Mouse (Mus musculus) cerebellum, postnatal 10 days (tissue): ENCODE measurements around the gene Mkln1.
"Not testable (repeated sequence)": the region's sequence is repeated elsewhere in the genome, so short reads cannot be mapped to it uniquely, and the experiment has no call there.

ENCODE experiments used
- DNase-seq, 2 experiments: peaks; one replicate each; pipeline ENCODE4 v3.0.0; 2021; ENCODE audit warnings: mixed read lengths in 2 of 2

Gene Mkln1

DNA sequence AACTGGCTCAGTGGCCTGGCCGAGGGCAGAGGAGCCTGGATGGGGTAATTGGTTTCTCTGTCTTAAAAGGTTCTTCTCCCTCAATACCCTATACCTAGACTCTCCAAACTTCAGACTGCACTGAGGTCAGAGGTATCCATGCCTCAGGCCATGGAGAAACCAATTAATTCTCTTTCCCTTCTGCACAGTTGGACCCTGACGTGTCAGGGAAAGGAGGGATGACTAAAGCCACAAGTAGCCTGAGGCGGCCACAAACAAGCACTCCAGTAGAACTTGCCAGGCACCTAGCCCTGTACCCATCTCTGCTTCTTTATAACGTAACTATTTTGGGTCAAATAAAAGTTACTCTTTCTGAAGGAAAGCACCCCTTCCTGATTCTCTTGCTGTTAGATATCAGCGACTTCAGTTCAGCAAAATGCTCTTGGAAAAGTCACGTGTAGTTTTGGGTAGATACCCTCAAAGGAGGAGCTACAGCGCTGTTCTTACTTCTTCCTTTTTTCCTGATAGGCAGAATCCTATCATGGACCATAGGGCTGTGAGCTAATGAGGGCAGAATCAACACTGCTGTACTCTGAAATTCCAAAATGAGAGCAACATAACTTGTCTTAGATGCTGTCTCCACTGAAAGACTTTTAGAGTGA, 158.0 kb downstream of the Mkln1 start:
- no peak for DNase-seq

DNA sequence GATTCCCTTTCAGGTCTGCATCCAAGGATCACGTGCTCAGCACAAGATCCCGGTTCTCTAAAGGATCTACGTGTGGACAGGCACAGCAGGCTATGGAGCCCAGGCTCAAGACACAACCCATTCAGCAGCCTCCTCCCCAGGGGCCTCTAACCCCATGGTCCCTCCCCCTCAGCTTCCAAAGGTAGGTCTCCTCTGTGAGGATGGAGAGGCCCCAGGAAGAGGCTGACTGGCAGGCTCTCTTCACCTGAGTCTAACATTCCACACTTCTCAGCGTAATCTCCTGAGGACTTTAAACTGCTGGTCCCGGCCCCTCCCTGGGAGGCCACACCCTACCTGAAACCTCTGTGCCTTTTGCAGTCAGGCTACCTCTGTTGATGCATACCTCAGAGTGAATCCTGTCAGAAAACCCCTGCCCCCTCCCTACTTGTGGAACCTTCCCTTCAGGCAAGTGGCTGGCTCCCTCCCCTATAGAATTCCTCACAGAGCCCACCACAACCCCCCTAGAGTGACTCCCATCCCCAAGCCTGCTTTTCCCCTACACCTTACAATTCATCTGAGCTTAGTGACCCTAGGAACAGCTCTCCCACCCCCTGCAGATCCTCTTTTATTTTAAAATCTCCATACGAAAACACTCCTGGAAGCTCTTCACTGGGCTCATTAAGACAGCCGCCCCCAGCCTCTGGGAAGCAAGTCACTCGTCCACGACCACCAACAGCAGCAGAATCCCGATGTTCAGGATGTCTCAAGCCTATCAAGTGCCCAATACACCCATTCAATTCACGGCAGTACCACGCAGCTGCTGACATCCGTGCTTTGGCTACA, 161.8 kb downstream of the Mkln1 start:
- no peak for DNase-seq

DNA sequence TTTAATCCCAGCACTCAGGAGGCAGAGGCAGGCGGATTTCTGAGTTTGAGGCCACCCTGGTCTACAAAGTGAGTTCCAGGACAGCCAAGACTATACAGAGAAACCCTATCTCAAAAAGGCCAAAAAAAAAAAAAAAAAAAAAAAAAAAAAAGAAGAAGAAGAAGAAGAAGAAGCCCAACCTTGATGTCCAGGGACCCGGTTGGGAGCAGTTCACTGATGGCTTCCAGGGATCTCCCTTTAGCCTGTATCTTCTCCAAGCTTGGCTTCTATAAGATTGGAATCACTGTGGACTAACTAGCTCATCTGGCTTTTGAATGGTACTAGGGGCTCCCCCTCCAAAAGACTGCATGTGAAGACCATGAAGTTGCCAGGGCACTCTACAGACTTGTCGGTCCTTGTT, 163.4 kb downstream of the Mkln1 start:
- DNase-seq = not testable (repeated sequence)

DNA sequence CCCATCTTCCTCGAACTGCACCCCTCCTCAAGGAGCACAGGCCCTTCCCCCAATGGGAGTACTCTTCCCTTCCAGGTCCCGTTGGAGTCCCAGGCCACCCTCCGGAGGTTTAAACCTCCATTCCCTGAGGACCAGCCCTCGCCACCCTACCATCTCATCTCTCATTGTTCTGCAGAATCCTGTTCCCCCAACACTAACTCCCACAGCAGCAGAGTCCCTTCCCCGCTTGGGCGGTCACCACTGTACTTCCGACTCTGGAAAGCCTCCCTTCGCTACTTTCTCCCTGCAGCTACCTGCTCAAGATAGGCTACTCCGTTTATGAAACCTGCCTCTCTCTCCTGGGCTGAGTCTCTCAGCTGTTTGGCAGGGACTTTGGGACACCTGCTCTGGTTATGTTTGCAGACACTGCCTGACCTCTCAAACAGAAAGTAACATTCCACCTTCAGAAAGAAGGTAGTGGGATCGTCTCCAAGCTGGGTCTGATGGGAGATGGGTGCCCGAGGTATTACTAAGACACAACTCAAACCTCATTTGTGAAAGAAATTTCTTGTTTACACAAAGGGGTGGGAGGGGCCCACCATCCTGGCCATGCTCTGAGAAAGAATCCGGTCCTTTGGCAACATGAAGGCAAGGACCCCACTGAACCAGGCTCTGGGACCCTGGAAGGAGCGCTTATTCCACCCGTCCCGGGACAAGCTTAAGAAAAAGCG, 164.0 kb downstream of the Mkln1 start:
- DNase-seq = peak in 1 of 2 experiments; percentile 19

DNA sequence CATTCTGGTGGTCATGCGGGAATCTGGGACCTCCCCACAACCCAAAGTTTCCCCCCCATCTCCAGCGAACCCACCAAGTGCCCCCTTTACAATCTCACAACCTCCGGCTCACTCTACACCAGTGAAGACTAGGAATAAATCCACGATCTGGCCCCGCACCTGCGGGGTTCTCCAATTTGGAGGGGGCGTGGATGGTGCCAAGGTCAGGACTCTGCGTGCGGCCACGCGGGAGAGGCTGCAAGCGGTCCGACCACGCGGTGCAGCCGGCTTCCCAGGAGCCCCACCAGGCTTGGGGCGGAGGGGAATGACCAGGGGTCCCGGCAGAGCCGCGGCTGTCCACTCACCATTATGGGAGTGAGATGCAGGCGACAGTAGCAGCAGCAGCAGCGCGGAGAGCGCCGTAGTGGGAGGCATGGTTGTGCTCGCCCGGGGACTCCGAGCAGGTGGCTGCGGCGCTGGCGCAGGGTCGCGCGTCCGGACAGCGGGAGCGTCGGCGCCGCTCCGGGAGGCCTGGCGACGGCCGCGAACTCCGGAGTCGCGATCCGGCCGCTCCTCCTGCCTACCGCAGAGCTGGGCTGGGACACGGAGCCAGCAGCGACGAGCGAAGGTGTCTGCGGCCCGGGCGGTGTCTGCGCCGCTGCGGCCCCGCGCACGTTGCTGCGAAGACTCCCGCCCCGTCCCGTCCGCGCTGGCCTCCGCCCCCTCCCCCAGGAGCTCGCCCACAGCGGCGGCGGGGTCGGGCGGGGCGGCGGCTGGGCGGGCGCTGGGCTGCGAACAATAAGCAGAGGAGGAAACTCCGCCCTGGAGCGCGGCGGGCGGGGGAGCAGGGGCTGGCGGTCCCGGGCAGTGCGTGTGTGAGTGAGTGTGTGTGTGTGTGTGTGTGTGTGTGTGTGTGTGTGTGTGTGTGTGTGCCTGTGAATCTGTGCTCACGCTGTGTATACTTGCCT, 165.0 kb downstream of the Mkln1 start, which contains the start of gene Podxl:
Gene Podxl, minus strand, starts transcription at position 747 of the 947 bp plus-strand sequence.
- peak; percentile 75 to 85 for DNase-seq

DNA sequence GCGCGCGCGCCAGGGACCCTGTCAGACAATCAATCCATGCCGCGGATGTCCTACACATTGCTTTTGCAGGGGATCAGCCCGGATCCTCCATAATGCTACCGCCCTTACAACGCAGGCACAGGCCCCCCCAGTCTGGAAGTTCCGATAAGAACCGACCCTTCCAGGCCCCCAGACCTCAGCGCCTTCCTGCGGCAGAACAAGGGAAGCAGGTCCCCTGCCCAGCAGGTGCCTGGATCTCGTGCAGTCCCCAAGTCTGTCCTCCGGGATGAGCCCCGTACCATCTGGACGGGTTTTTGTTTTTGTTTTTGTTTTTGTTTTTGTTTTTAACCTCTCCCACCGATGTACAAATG, 165.6 kb downstream of the Mkln1 start:
- DNase-seq = peak in 1 of 2 experiments; percentile 61

DNA sequence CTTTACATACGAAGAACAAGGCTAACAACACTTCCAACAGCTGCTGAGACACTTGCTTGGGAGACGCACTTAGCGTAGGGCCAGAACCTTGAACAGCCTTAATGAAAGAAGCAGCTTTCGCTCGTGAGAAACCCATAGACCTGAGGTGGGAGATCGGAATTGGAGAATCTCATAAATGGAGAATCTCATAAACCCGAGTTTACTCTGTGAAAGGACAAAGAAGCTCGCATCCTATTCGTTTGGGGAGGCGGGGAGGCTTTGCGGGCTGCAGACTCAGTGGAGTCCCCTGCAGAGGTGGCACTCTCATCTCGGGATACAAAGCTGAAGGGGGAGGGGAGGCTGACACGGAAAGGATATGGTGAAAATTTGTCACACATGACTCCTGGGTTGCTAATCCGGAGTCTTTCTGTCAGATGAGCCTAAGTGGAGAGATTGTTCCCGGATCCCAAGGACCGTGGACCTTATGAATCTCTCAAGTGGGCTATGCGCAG, 166.4 kb downstream of the Mkln1 start:
- DNase-seq = peak; percentile 41 to 45
